Mouse (Mus musculus): ENCODE measurements around the gene Itgb7.

- TF ChIP-seq CTCF (IDR thresholded peaks at IDR 0.05; ENCODE audit: insufficient read depth, low read length) (no peak), POLR2A (IDR thresholded peaks at IDR 0.05; ENCODE audit: borderline replicate concordance, extremely low read depth, low read depth, low read length) (no peak)
Observed at GRCm38 (mm10) chr15:102216459-102217228, 15.1 kb downstream of the Itgb7 start.
